In the genomic region with DNA sequence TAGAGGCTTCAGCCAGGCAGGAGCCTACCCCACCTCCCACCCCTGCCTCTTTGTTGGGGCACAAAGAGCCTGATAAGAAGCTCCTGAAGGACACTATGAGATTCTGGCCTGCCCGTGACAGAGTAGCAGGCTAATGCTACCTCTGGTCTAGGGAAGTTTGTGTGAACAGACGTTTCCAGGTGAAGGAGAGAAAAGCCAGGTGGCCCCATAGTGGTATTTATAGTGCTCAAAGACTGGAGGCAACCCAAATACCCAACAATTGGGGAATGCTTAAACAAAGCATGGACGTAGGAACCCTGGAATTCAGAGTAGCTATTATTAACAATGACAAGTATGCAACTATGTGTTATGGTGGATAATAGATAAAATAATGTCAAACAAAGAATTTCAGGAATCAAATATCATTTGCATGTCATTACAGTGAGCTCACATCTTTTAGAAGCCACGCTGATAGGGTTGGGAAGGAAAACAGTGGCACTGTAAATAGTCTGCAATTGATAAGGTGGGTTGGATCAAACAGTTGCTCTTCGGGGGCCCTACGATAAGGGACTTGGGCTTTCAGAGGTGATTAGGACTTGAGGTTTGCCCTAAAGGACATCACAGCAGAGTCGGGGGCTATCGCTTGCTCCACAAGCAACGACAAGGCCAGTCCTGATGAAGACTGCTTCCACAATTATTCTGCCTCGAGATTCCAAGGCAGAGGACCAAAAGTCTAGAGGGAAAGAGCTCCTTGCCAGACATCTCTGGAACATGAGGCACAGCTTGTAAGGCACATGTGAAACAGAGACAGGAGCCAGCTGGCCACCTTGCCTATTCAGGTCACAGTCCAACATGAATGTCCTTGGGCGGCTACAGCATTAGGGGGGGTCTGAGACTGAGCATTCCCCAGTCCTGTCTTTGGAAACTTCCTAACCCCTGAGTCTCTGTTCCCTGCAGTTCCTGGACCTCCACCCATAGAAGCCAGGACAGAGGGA, we compare ENCODE assay signal across 12 mouse cellular contexts. TPM values are rescaled to one million over a fixed set of nuclear protein-coding genes. Genes with fewer than 3 reads are reported as not detected.
DNase-seq lines count a peak whose midpoint lies in the region; ATAC-seq and TF ChIP-seq lines count a peak whose summit lies in the region.
"Had no signal": no experiment of that assay in that cellular context is flagged by ENCODE, and none has a peak within 500 bp of the region (broad histone marks: within the 10 kb centered on the region; RNA-seq: fewer than 3 reads in every experiment).

No protein-coding gene starts in this region.

- peak overlapping the region; percentile 1; the same call in 1 of the 2 replicates for H3K9ac ChIP-seq in heart, embryonic 12.5 days
- H3K9ac ChIP-seq in liver, embryonic 14.5 days (replicated peaks): no peak overlapping the region
- H3K9ac ChIP-seq in stomach, postnatal 0 days (ENCODE audit: low read length): no peak overlapping the region
- H3K9ac ChIP-seq: embryonic facial prominence, embryonic 12.5 days; hindbrain, embryonic 15.5 days; limb, embryonic 13.5 days had no signal

- peak overlapping the region; percentile 96 for H3K27ac ChIP-seq in heart, embryonic 12.5 days (ENCODE audit: poor library complexity, severe bottlenecking)
- H3K27ac ChIP-seq in liver, embryonic 14.5 days: no peak overlapping the region
- H3K27ac ChIP-seq in stomach, postnatal 0 days (replicated peaks): no peak overlapping the region; the same call in 1 of the 2 replicates
- H3K27ac ChIP-seq in hindbrain, embryonic 10.5 days: no peak overlapping the region
- H3K27ac ChIP-seq: embryonic facial prominence, embryonic 12.5 days; hindbrain, embryonic 15.5 days; limb, embryonic 13.5 days had no signal

- no peaks in the 10 kb centered on the region for H3K9me3 ChIP-seq in heart, embryonic 12.5 days (replicated peaks)
- no peaks in the 10 kb centered on the region for H3K9me3 ChIP-seq in liver, embryonic 14.5 days (ENCODE audit: control insufficient read depth, low read length)
- no peaks in the 10 kb centered on the region for H3K9me3 ChIP-seq in stomach, postnatal 0 days (ENCODE audit: control insufficient read depth, low read length)
- no peaks in the 10 kb centered on the region for H3K9me3 ChIP-seq in hindbrain, embryonic 10.5 days
- H3K9me3 ChIP-seq: embryonic facial prominence, embryonic 12.5 days; hindbrain, embryonic 15.5 days; limb, embryonic 13.5 days had no signal

- H3K4me2 ChIP-seq in heart, embryonic 12.5 days: peak overlapping the region; percentile 19; the same call in 1 of the 2 replicates
- peak overlapping the region; percentile 39 for H3K4me2 ChIP-seq in liver, embryonic 14.5 days (ENCODE audit: low read depth)
- no peak overlapping the region for H3K4me2 ChIP-seq in stomach, postnatal 0 days (replicated peaks; ENCODE audit: low read depth)
- H3K4me2 ChIP-seq: embryonic facial prominence, embryonic 12.5 days; hindbrain, embryonic 15.5 days; limb, embryonic 13.5 days had no signal

- peak; percentile 62 for DNase-seq in kidney, postnatal 10 days
- no peak for DNase-seq in kidney, adult 18-20 months
- DNase-seq in liver, embryonic 14.5 days (ENCODE audit: low read depth in 3 of 3, low spot score in 3 of 3): peak in 2 of 3 experiments; percentile 4 to 17
- no peak for DNase-seq in stomach, postnatal 0 days (ENCODE audit: low spot score)
- DNase-seq in hindbrain, embryonic 10.5 days (ENCODE audit: low spot score): no peak
- no peak for DNase-seq in layer of hippocampus, adult 8-10 months (ENCODE audit: low spot score in 2 of 2)
- no peak for DNase-seq in B cell, adult 2 months
- DNase-seq: adrenal gland, postnatal 36 days had no signal

- peak; percentile 82 for ATAC-seq in heart, embryonic 12.5 days (ENCODE audit: insufficient number of reproducible peaks, low FRiP score)
- peak; percentile 78; the same call in 1 of the 2 replicates for ATAC-seq in liver, embryonic 14.5 days (ENCODE audit: insufficient read depth)
- peak; percentile 53; the same call in 1 of the 2 replicates for ATAC-seq in stomach, postnatal 0 days (ENCODE audit: low FRiP score, low TSS enrichment)

- H3K36me3 ChIP-seq in heart, embryonic 12.5 days: no peaks in the 10 kb centered on the region
- H3K36me3 ChIP-seq in liver, embryonic 14.5 days (replicated peaks; ENCODE audit: control insufficient read depth, insufficient read depth, low read depth): no peaks in the 10 kb centered on the region
- H3K36me3 ChIP-seq in stomach, postnatal 0 days (ENCODE audit: control insufficient read depth, insufficient read depth, low read length): no peaks in the 10 kb centered on the region
- no peaks in the 10 kb centered on the region for H3K36me3 ChIP-seq in hindbrain, embryonic 10.5 days
- H3K36me3 ChIP-seq: embryonic facial prominence, embryonic 12.5 days; hindbrain, embryonic 15.5 days; limb, embryonic 13.5 days had no signal

- H3K27me3 ChIP-seq in heart, embryonic 12.5 days (replicated peaks): no peaks in the 10 kb centered on the region
- no peaks in the 10 kb centered on the region for H3K27me3 ChIP-seq in liver, embryonic 14.5 days (ENCODE audit: control insufficient read depth, insufficient read depth, low read length)
- no peaks in the 10 kb centered on the region for H3K27me3 ChIP-seq in stomach, postnatal 0 days (ENCODE audit: control insufficient read depth, insufficient read depth, low read length)
- no peaks in the 10 kb centered on the region for H3K27me3 ChIP-seq in hindbrain, embryonic 10.5 days (ENCODE audit: insufficient read depth, poor library complexity, severe bottlenecking)
- H3K27me3 ChIP-seq: embryonic facial prominence, embryonic 12.5 days; hindbrain, embryonic 15.5 days; limb, embryonic 13.5 days had no signal

- TF ChIP-seq CTCF in liver, embryonic 14.5 days (IDR thresholded peaks at IDR 0.05; ENCODE audit: low read depth): no peak
- no peak for TF ChIP-seq CTCF in stomach, postnatal 0 days (IDR thresholded peaks at IDR 0.05; ENCODE audit: low read depth)

- peak; percentile 71 for TF ChIP-seq EP300 in liver, embryonic 14.5 days (IDR thresholded peaks at IDR 0.05; ENCODE audit: low read depth)
- TF ChIP-seq EP300 in stomach, postnatal 0 days (optimal IDR thresholded peaks at IDR 0.05): no peak

- no peak overlapping the region for H3K4me3 ChIP-seq in heart, embryonic 12.5 days
- H3K4me3 ChIP-seq in liver, embryonic 14.5 days (ENCODE audit: insufficient read depth in 1 of 2, low read depth in 2 of 2, low read length in 2 of 2): no peak overlapping the region
- H3K4me3 ChIP-seq in stomach, postnatal 0 days (ENCODE audit: low read depth, low read length): no peak overlapping the region
- H3K4me3 ChIP-seq in hindbrain, embryonic 10.5 days: no peak overlapping the region
- H3K4me3 ChIP-seq: embryonic facial prominence, embryonic 12.5 days; hindbrain, embryonic 15.5 days; limb, embryonic 13.5 days had no signal

- whole genome bisulfite sequencing in heart, embryonic 12.5 days: 11% methylated on average over 11 of the region's 11 CpGs
- 27% methylated on average over 11 of the region's 11 CpGs for WGBS in liver, embryonic 14.5 days (ENCODE audit: insufficient replicate concordance)
- 46% methylated on average over 11 of the region's 11 CpGs for WGBS in stomach, postnatal 0 days
- 87% methylated on average over 11 of the region's 11 CpGs for WGBS in hindbrain, embryonic 10.5 days

- H3K4me1 ChIP-seq in heart, embryonic 12.5 days (replicated peaks): peaks cover 47% of the 10 kb centered on the region
- peaks cover 0 to 18% of the 10 kb centered on the region in 2 experiments; a peak in 2 of 4 replicates for H3K4me1 ChIP-seq in liver, embryonic 14.5 days (replicated peaks; ENCODE audit: control insufficient read depth in 2 of 2, insufficient read depth in 2 of 2, low read length in 1 of 2)
- H3K4me1 ChIP-seq in stomach, postnatal 0 days (replicated peaks; ENCODE audit: control insufficient read depth, insufficient read depth): 0 out of 2 replicates have a peak, but pooled peaks cover 2% of the 10 kb centered on the region
- no peaks in the 10 kb centered on the region for H3K4me1 ChIP-seq in hindbrain, embryonic 10.5 days (replicated peaks)
- H3K4me1 ChIP-seq: embryonic facial prominence, embryonic 12.5 days; hindbrain, embryonic 15.5 days had no signal

RNA-seq across cellular contexts. Expression of gene Lbh, which starts 58.4 kb away (rescaled TPM):
- polyA plus RNA-seq in heart, embryonic 12.5 days (2016; fragmentation: Nextera tagmentation; extraction: Ambion mirVana): 22.6 and 23.7 TPM in 2 replicates
- polyA plus RNA-seq in liver, embryonic 14.5 days (2012; rRNA removed): 6.2 and 7.3 TPM in 2 replicates
- 0.76 and 0.85 TPM in 2 replicates for polyA plus RNA-seq in liver, embryonic 14.5 days (2014; fragmentation: Nextera tagmentation; extraction: Ambion mirVana)
- 2.0 and 2.7 TPM in 2 replicates for polyA plus RNA-seq in stomach, postnatal 0 days (2015; fragmentation: Nextera tagmentation; extraction: Ambion mirVana)
- polyA plus RNA-seq in hindbrain, embryonic 10.5 days (2016; fragmentation: Nextera tagmentation; extraction: Ambion mirVana): 2.4 and 2.6 TPM in 2 replicates
- total RNA-seq in layer of hippocampus, adult 8-10 months (2022): 10 to 100 TPM; 36.5 to 46.3 (median 42.0) TPM

Comparison
In these comparisons a context has a peak if more than half of its experiments do, and no peak if none do; other contexts are left out.
1. DNase-seq: peak in kidney, postnatal 10 days (single experiment) and liver, embryonic 14.5 days (2 of 3); none in kidney, adult 18-20 months (single experiment), stomach, postnatal 0 days (single experiment), hindbrain, embryonic 10.5 days (single experiment), layer of hippocampus, adult 8-10 months (0 of 2) and B cell, adult 2 months (0 of 2).
2. Peak in every context shown above with its lines, with median percentiles within 50 percentile points of each other: ATAC-seq.